Mouse (Mus musculus): ENCODE results near the gene Cyp2b19. TPM values are rescaled to one million over a fixed set of nuclear protein-coding genes. Genes with fewer than 3 reads are reported as not detected.

Gene Cyp2b19
- polyA plus RNA-seq, 1 experiment from 2014 or later = 0.08 TPM

DNA sequence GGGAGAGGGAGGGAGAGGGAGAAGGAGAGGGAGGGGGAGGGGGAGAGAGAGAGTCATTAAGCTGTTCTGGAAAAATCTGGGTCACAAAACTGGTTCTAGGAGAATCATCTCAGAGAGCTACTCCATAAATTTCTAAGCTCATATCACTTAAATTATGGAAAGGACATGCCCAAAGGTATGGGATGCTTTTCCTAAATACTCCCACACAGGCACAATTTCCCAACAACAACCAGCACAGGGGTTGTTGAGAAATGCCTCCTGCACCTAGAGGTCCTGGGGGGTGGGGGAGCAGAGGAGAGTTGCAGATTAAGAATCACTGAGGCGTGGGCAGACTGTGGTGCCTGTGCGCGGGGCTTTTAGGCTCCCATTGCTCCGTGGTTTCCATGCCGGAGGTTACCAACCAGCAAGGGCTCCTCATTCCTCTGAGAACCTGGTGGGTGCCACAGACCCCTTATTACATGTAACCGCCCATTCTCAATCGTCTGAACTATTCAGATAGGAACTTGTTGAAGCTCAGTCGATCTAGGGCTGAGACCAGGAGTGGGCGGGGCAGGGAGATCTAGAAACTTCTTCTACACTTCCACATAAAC, 13.0 kb downstream of the Cyp2b19 start:
- no peak overlapping the region for H3K4me3 ChIP-seq (ENCODE audit: low read depth, low read length)
- H3K36me3 ChIP-seq (ENCODE audit: control insufficient read depth, insufficient read depth, low read length) = no peaks in the 10 kb centered on the region
- WGBS = 76% methylated on average over 9 of the region's 9 CpGs
- H3K27me3 ChIP-seq (ENCODE audit: control insufficient read depth, insufficient read depth, low read length) = no peaks in the 10 kb centered on the region
- no peak overlapping the region for H3K27ac ChIP-seq (replicated peaks)
- H3K4me2 ChIP-seq (replicated peaks; ENCODE audit: low read depth) = no peak overlapping the region
- DNase-seq (ENCODE audit: low spot score) (no peak), ATAC-seq (ENCODE audit: low FRiP score, low TSS enrichment) (no peak)
- TF ChIP-seq CTCF (IDR thresholded peaks at IDR 0.05; ENCODE audit: low read depth) = no peak
- TF ChIP-seq EP300 (optimal IDR thresholded peaks at IDR 0.05) = no peak
- no peak overlapping the region for H3K9ac ChIP-seq (ENCODE audit: low read length)
- no peaks in the 10 kb centered on the region for H3K4me1 ChIP-seq (replicated peaks; ENCODE audit: control insufficient read depth, insufficient read depth)
- no peaks in the 10 kb centered on the region for H3K9me3 ChIP-seq (ENCODE audit: control insufficient read depth, low read length)

DNA sequence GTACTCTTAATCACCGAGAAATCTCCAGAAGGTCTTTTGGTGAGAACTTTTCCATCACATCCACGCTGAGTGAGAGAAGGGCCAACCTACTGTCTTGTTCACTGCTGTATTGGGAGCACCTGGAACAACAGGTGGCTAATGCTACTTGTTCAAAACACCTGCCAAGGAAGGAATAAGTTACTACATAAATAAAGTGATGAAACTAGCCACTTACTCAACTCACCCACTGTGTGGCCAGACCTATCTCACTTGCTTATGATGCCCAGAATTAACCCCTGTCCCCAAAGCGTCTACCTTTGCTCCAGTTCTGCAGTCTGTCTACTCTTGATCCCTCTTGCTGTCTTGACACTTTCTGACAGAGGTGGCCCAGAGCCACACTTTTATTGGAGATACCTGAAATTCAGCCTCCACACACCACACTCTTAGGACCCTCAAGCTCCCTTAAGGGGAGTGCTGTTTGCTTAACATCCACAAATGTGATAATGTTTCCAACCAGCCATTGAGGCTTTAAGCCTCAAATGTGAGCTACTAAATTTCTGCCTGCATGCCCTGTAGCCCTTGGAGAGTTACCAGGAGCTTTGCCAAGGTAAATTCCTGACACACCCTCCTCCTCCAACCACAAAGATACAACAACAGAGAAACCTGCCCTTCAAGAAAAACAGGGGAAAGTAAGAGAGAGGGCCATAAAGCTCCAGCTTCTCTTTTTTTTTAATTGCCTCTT, 16.1 kb downstream of the Cyp2b19 start:
- H3K4me3 ChIP-seq (ENCODE audit: low read depth, low read length) = no peak overlapping the region
- no peaks in the 10 kb centered on the region for H3K36me3 ChIP-seq (ENCODE audit: control insufficient read depth, insufficient read depth, low read length)
- H3K9me3 ChIP-seq (ENCODE audit: control insufficient read depth, low read length) = no peaks in the 10 kb centered on the region
- no peaks in the 10 kb centered on the region for H3K27me3 ChIP-seq (ENCODE audit: control insufficient read depth, insufficient read depth, low read length)
- ATAC-seq (ENCODE audit: low FRiP score, low TSS enrichment) = peak; percentile 51
- H3K9ac ChIP-seq (ENCODE audit: low read length) = no peak overlapping the region
- peak overlapping the region; percentile 67 for H3K27ac ChIP-seq (replicated peaks)
- 57% methylated on average over 3 of the region's 3 CpGs for whole genome bisulfite sequencing
- peak; percentile 42 for TF ChIP-seq EP300 (optimal IDR thresholded peaks at IDR 0.05)
- no peak for TF ChIP-seq CTCF (IDR thresholded peaks at IDR 0.05; ENCODE audit: low read depth)
- H3K4me1 ChIP-seq (replicated peaks; ENCODE audit: control insufficient read depth, insufficient read depth) = no peaks in the 10 kb centered on the region
- DNase-seq (ENCODE audit: low spot score) = peak; percentile 37
- H3K4me2 ChIP-seq (replicated peaks; ENCODE audit: low read depth) = no peak overlapping the region

DNA sequence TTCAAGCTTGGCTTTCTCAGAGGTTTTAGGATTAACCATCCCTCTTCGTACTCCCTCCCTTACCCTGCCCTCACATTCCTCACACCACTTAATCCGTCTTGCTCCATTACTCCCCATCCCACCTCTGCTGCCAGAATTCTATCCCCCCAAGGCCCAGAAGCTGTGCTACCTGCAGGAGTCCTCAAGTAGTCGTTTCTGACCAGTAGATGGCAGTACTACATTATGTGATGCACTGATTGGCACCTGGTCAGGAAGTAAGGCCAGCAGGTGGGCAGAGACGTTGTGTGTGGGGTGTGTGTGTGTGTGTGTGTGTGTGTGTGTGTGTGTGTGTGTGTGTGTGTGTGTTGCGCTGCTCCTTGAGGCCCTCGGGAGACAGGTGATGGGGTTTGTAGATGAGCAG, 18.9 kb downstream of the Cyp2b19 start:
- Histone ChIP-seq H3K9ac (ENCODE audit: low read length) (no peak overlapping the region), H3K4me1 (replicated peaks; ENCODE audit: control insufficient read depth, insufficient read depth) (no peaks in the 10 kb centered on the region), H3K36me3 (ENCODE audit: control insufficient read depth, insufficient read depth, low read length) (no peaks in the 10 kb centered on the region), H3K27me3 (ENCODE audit: control insufficient read depth, insufficient read depth, low read length) (no peaks in the 10 kb centered on the region), H3K9me3 (ENCODE audit: control insufficient read depth, low read length) (no peaks in the 10 kb centered on the region), H3K4me3 (ENCODE audit: low read depth, low read length) (no peak overlapping the region), H3K27ac (replicated peaks) (no peak overlapping the region), H3K4me2 (replicated peaks; ENCODE audit: low read depth) (no peak overlapping the region)
- TF ChIP-seq CTCF (IDR thresholded peaks at IDR 0.05; ENCODE audit: low read depth) (peak; percentile 81), EP300 (optimal IDR thresholded peaks at IDR 0.05) (no peak)
- peak; percentile 59 for DNase-seq (ENCODE audit: low spot score)
- 8% methylated on average over 6 of the region's 6 CpGs for WGBS
- ATAC-seq (ENCODE audit: low FRiP score, low TSS enrichment) = peak; percentile 85

DNA sequence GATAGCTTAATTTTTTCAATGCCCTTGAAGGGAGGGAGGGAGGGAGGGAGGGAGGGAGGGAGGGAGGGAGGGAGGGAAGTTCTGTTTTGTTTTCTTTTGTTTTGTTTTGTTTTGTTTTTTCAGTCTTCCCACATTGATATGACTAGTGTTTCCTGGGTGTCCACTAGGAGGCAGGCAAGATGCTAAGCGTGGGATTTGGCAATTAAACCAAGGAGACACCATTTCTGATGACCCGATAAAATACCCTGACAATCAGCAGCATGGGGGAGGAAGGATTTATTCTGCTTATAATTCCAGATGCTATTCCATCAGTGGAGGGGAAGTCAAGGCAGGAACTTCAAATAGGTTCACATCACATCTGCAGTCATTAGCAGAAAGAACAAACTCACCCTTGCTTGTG, 20.9 kb downstream of the Cyp2b19 start:
- Histone ChIP-seq H3K9me3 (ENCODE audit: control insufficient read depth, low read length) (no peaks in the 10 kb centered on the region), H3K4me2 (replicated peaks; ENCODE audit: low read depth) (no peak overlapping the region), H3K9ac (ENCODE audit: low read length) (no peak overlapping the region), H3K4me3 (ENCODE audit: low read depth, low read length) (no peak overlapping the region), H3K4me1 (replicated peaks; ENCODE audit: control insufficient read depth, insufficient read depth) (no peaks in the 10 kb centered on the region), H3K27ac (replicated peaks) (no peak overlapping the region), H3K36me3 (ENCODE audit: control insufficient read depth, insufficient read depth, low read length) (no peaks in the 10 kb centered on the region), H3K27me3 (ENCODE audit: control insufficient read depth, insufficient read depth, low read length) (no peaks in the 10 kb centered on the region)
- no peak for ATAC-seq (ENCODE audit: low FRiP score, low TSS enrichment)
- DNase-seq (ENCODE audit: low spot score) = no peak
- WGBS = 42% methylated on average over 2 of the region's 2 CpGs
- TF ChIP-seq CTCF (IDR thresholded peaks at IDR 0.05; ENCODE audit: low read depth) (peak; percentile 63), EP300 (optimal IDR thresholded peaks at IDR 0.05) (no peak)

DNA sequence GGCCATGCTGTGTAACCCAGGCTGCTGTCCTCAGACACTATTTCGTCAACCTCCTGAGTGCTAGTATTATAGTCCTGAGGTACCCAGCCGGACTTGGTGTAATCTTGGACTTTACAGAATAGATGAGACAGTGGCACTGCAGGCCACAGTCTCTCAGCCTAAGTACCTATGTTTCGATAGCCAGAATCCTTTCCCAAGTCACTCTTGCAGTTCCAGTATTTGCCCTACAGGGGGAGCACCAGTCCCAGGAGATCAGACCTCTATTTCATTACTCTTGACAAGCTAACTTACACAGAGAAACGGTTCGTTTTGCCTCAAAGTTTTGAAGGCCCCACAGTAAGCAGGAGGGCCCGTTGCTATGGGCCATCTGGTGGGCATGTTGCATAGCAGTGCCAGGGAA, 21.5 kb downstream of the Cyp2b19 start:
- Histone ChIP-seq H3K9me3 (ENCODE audit: control insufficient read depth, low read length) (no peaks in the 10 kb centered on the region), H3K9ac (ENCODE audit: low read length) (no peak overlapping the region), H3K4me2 (replicated peaks; ENCODE audit: low read depth) (no peak overlapping the region), H3K4me1 (replicated peaks; ENCODE audit: control insufficient read depth, insufficient read depth) (no peaks in the 10 kb centered on the region), H3K4me3 (ENCODE audit: low read depth, low read length) (no peak overlapping the region), H3K27ac (replicated peaks) (no peak overlapping the region), H3K36me3 (ENCODE audit: control insufficient read depth, insufficient read depth, low read length) (no peaks in the 10 kb centered on the region), H3K27me3 (ENCODE audit: control insufficient read depth, insufficient read depth, low read length) (no peaks in the 10 kb centered on the region)
- TF ChIP-seq CTCF (IDR thresholded peaks at IDR 0.05; ENCODE audit: low read depth) (peak; percentile 86), EP300 (optimal IDR thresholded peaks at IDR 0.05) (no peak)
- ATAC-seq (ENCODE audit: low FRiP score, low TSS enrichment) (no peak), DNase-seq (ENCODE audit: low spot score) (peak; percentile 74)
- 24% methylated on average over 6 of the region's 6 CpGs for WGBS

DNA sequence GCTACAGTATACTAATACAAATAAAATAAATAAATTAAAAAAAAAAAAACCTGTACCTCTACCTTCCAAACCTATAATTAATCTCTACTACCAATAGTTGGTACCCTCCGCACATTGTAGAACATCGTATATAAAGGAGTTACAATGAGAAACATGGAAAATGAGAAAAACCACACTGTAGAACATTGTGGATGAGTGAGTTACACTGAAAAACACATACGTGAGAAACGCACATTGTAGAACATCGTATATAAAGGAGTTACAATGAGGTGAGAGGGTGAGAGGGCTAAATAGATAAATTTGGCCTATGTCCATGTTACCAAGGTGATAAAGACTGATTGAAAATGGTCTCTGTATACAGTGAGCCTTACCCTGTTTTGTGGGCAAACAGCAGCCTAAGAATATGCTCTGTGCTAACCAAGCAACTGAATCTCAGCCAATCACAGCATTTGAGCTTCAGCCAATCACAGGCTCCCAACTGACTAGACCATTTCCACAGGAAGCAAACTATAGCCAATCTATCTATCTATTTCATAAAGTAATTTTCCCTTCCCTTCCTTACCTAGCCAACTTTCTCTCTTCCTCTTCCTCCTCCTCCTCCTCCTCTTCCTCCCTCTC, 23.0 kb downstream of the Cyp2b19 start:
- peak; percentile 55; the same call in 1 of the 2 replicates for ATAC-seq (ENCODE audit: low FRiP score, low TSS enrichment)
- 78% methylated on average over 5 of the region's 5 CpGs for WGBS
- no peak overlapping the region for H3K9ac ChIP-seq (ENCODE audit: low read length)
- H3K27ac ChIP-seq (replicated peaks) = no peak overlapping the region
- no peaks in the 10 kb centered on the region for H3K36me3 ChIP-seq (ENCODE audit: control insufficient read depth, insufficient read depth, low read length)
- DNase-seq (ENCODE audit: low spot score) = no peak
- TF ChIP-seq CTCF (IDR thresholded peaks at IDR 0.05; ENCODE audit: low read depth) (no peak), EP300 (optimal IDR thresholded peaks at IDR 0.05) (no peak)
- H3K4me2 ChIP-seq (replicated peaks; ENCODE audit: low read depth) = no peak overlapping the region
- H3K4me3 ChIP-seq (ENCODE audit: low read depth, low read length) = no peak overlapping the region
- H3K4me1 ChIP-seq (replicated peaks; ENCODE audit: control insufficient read depth, insufficient read depth) = no peaks in the 10 kb centered on the region
- no peaks in the 10 kb centered on the region for H3K27me3 ChIP-seq (ENCODE audit: control insufficient read depth, insufficient read depth, low read length)
- no peaks in the 10 kb centered on the region for H3K9me3 ChIP-seq (ENCODE audit: control insufficient read depth, low read length)
